Mouse (Mus musculus): ENCODE results near the gene Fezf2. TPM values are rescaled to one million over a fixed set of nuclear protein-coding genes. Genes with fewer than 3 reads are reported as not detected.

Gene Fezf2
- polyA plus RNA-seq, 1 experiment from 2014 or later, result 9.8 TPM

GRCm38 (mm10) chr14:12340238-12341074, 7.5 kb downstream of the Fezf2 start:
- peaks cover 100% of the 10 kb centered on the region for H3K27me3 ChIP-seq (ENCODE audit: low read depth, poor library complexity, severe bottlenecking)
- peak; percentile 40 for DNase-seq (ENCODE audit: low spot score)
- no peaks in the 10 kb centered on the region for H3K9me3 ChIP-seq (replicated peaks)
- H3K4me3 ChIP-seq, result peak overlapping the region; percentile 22; the same call in 1 of the 2 replicates
- H3K4me1 ChIP-seq, result peaks cover 38% of the 10 kb centered on the region
- WGBS, result under 1% methylated on average over 19 of the region's 19 CpGs
- H3K36me3 ChIP-seq, result no peaks in the 10 kb centered on the region
- H3K27ac ChIP-seq (replicated peaks), result no peak overlapping the region

GRCm38 (mm10) chr14:12338811-12339565, 9.0 kb downstream of the Fezf2 start:
- H3K9me3 ChIP-seq (replicated peaks), result no peaks in the 10 kb centered on the region

GRCm38 (mm10) chr14:12337998-12338809, 9.8 kb downstream of the Fezf2 start:
- no peak overlapping the region for H3K4me3 ChIP-seq
- no peaks in the 10 kb centered on the region for H3K36me3 ChIP-seq
- H3K27ac ChIP-seq (replicated peaks), result no peak overlapping the region
- peak; percentile 29 for DNase-seq (ENCODE audit: low spot score)
- peaks cover 21% of the 10 kb centered on the region for H3K4me1 ChIP-seq
- H3K9me3 ChIP-seq (replicated peaks), result no peaks in the 10 kb centered on the region
- H3K27me3 ChIP-seq (ENCODE audit: low read depth, poor library complexity, severe bottlenecking), result peaks cover 100% of the 10 kb centered on the region
- WGBS, result under 1% methylated on average over 16 of the region's 16 CpGs

More at GRCm38 (mm10) chr14:12338811-12339565, 9.0 kb downstream of the Fezf2 start:
- peak; percentile 24 for DNase-seq (ENCODE audit: low spot score)
- Histone ChIP-seq H3K36me3 (no peaks in the 10 kb centered on the region), H3K27me3 (ENCODE audit: low read depth, poor library complexity, severe bottlenecking) (peaks cover 100% of the 10 kb centered on the region), H3K4me1 (peaks cover 24% of the 10 kb centered on the region), H3K27ac (replicated peaks) (no peak overlapping the region), H3K4me3 (no peak overlapping the region)
- WGBS, result 1% methylated on average over 10 of the region's 10 CpGs

GRCm38 (mm10) chr14:12337421-12337997, 10.5 kb downstream of the Fezf2 start:
- Histone ChIP-seq H3K27me3 (ENCODE audit: low read depth, poor library complexity, severe bottlenecking) (peaks cover 100% of the 10 kb centered on the region), H3K4me1 (peaks cover 21% of the 10 kb centered on the region)
- peak; percentile 16 for DNase-seq (ENCODE audit: low spot score)

GRCm38 (mm10) chr14:12334925-12335324, 13.1 kb downstream of the Fezf2 start:
- 62% methylated on average over 7 of the region's 7 CpGs for WGBS
- peak; percentile 12 for DNase-seq (ENCODE audit: low spot score)

More at GRCm38 (mm10) chr14:12337421-12337997, 10.5 kb downstream of the Fezf2 start:
- Histone ChIP-seq H3K27ac (replicated peaks) (no peak overlapping the region), H3K4me3 (no peak overlapping the region), H3K36me3 (no peaks in the 10 kb centered on the region), H3K9me3 (replicated peaks) (no peaks in the 10 kb centered on the region)
- 1% methylated on average over 8 of the region's 8 CpGs for WGBS

GRCm38 (mm10) chr14:12333622-12334021, 14.4 kb downstream of the Fezf2 start:
- no peak overlapping the region for H3K4me3 ChIP-seq
- no peaks in the 10 kb centered on the region for H3K36me3 ChIP-seq
- peak; percentile 7 for DNase-seq (ENCODE audit: low spot score)
- 81% methylated on average over 7 of the region's 7 CpGs for WGBS
- H3K27ac ChIP-seq (replicated peaks), result no peak overlapping the region
- H3K27me3 ChIP-seq (ENCODE audit: low read depth, poor library complexity, severe bottlenecking), result peaks cover 95% of the 10 kb centered on the region
- H3K4me1 ChIP-seq, result peaks cover 5% of the 10 kb centered on the region
- H3K9me3 ChIP-seq (replicated peaks), result no peaks in the 10 kb centered on the region

More at GRCm38 (mm10) chr14:12334925-12335324, 13.1 kb downstream of the Fezf2 start:
- Histone ChIP-seq H3K9me3 (replicated peaks) (no peaks in the 10 kb centered on the region), H3K36me3 (no peaks in the 10 kb centered on the region), H3K27ac (replicated peaks) (no peak overlapping the region), H3K4me3 (no peak overlapping the region), H3K4me1 (peaks cover 5% of the 10 kb centered on the region), H3K27me3 (ENCODE audit: low read depth, poor library complexity, severe bottlenecking) (peaks cover 96% of the 10 kb centered on the region)

GRCm38 (mm10) chr14:12303106-12303505, 44.9 kb downstream of the Fezf2 start:
- 80% methylated on average over 2 of the region's 2 CpGs for WGBS
- Histone ChIP-seq H3K4me1 (peaks cover 9% of the 10 kb centered on the region), H3K4me3 (no peak overlapping the region), H3K36me3 (no peaks in the 10 kb centered on the region), H3K27me3 (ENCODE audit: low read depth, poor library complexity, severe bottlenecking) (no peaks in the 10 kb centered on the region), H3K9me3 (replicated peaks) (no peaks in the 10 kb centered on the region), H3K27ac (replicated peaks) (no peak overlapping the region)
- no peak for DNase-seq (ENCODE audit: low spot score)

GRCm38 (mm10) chr14:12300677-12301076, 47.3 kb downstream of the Fezf2 start:
- WGBS, result 70% methylated on average over 3 of the region's 3 CpGs
- Histone ChIP-seq H3K4me3 (no peak overlapping the region), H3K27me3 (ENCODE audit: low read depth, poor library complexity, severe bottlenecking) (no peaks in the 10 kb centered on the region), H3K9me3 (replicated peaks) (no peaks in the 10 kb centered on the region), H3K36me3 (no peaks in the 10 kb centered on the region), H3K27ac (replicated peaks) (no peak overlapping the region), H3K4me1 (peaks cover 9% of the 10 kb centered on the region)
- DNase-seq (ENCODE audit: low spot score), result no peak

GRCm38 (mm10) chr14:12300275-12300674, 47.7 kb downstream of the Fezf2 start:
- H3K36me3 ChIP-seq, result no peaks in the 10 kb centered on the region
- no peaks in the 10 kb centered on the region for H3K27me3 ChIP-seq (ENCODE audit: low read depth, poor library complexity, severe bottlenecking)
- peaks cover 9% of the 10 kb centered on the region for H3K4me1 ChIP-seq
- no peak overlapping the region for H3K4me3 ChIP-seq
- no peak for DNase-seq (ENCODE audit: low spot score)
- WGBS, result 73% methylated on average over 4 of the region's 4 CpGs
- H3K9me3 ChIP-seq (replicated peaks), result no peaks in the 10 kb centered on the region
- H3K27ac ChIP-seq (replicated peaks), result no peak overlapping the region

GRCm38 (mm10) chr14:12299654-12300053, 48.3 kb downstream of the Fezf2 start:
- no peaks in the 10 kb centered on the region for H3K27me3 ChIP-seq (ENCODE audit: low read depth, poor library complexity, severe bottlenecking)
- no peaks in the 10 kb centered on the region for H3K36me3 ChIP-seq
- H3K4me3 ChIP-seq, result no peak overlapping the region
- 46% methylated on average over 6 of the region's 6 CpGs for WGBS
- DNase-seq (ENCODE audit: low spot score), result no peak
- no peak overlapping the region for H3K27ac ChIP-seq (replicated peaks)
- no peaks in the 10 kb centered on the region for H3K9me3 ChIP-seq (replicated peaks)
- H3K4me1 ChIP-seq, result peaks cover 9% of the 10 kb centered on the region

GRCm38 (mm10) chr14:12299171-12299570, 48.8 kb downstream of the Fezf2 start:
- Histone ChIP-seq H3K27me3 (ENCODE audit: low read depth, poor library complexity, severe bottlenecking) (no peaks in the 10 kb centered on the region), H3K27ac (replicated peaks) (no peak overlapping the region), H3K4me3 (no peak overlapping the region), H3K36me3 (no peaks in the 10 kb centered on the region), H3K4me1 (peaks cover 9% of the 10 kb centered on the region), H3K9me3 (replicated peaks) (no peaks in the 10 kb centered on the region)
- no peak for DNase-seq (ENCODE audit: low spot score)

GRCm38 (mm10) chr14:12296391-12296790, 51.6 kb downstream of the Fezf2 start:
- Histone ChIP-seq H3K9me3 (replicated peaks) (no peaks in the 10 kb centered on the region), H3K27me3 (ENCODE audit: low read depth, poor library complexity, severe bottlenecking) (no peaks in the 10 kb centered on the region), H3K4me3 (no peak overlapping the region), H3K27ac (replicated peaks) (no peak overlapping the region), H3K36me3 (no peaks in the 10 kb centered on the region), H3K4me1 (peaks cover 9% of the 10 kb centered on the region)
- no peak for DNase-seq (ENCODE audit: low spot score)
- 90% methylated on average over 7 of the region's 7 CpGs for WGBS
